Mouse (Mus musculus) left cerebral cortex, adult 2 months (tissue): ENCODE measurements at regions not wholly inside any gene's neighbourhood (a gene's known extent, or its start where the extent isn't known, plus 50 kb on each side); places are given as distances from the start of the nearest gene placed in this dataset.
"Not testable (repeated sequence)": the region's sequence is repeated elsewhere in the genome, so short reads cannot be mapped to it uniquely, and the experiment has no call there.

Source experiments
- DNase-seq, 2 experiments: peaks; one replicate each; pipeline ENCODE4 v3.0.0; 2021 to 2022; ENCODE audit warnings: low spot score in 2 of 2, mixed read lengths in 1 of 2; ENCODE audit errors: extremely low spot score in 1 of 2
- H3K27ac ChIP-seq: fragments of 200-600 bp; 2 replicates; pipeline ENCODE4 v1.8.1; 2022
- H3K4me3 ChIP-seq: fragments of 200-600 bp; 2 replicates; pipeline ENCODE4 v1.8.1; 2022
- CTCF ChIP-seq: fragments of 200-600 bp; IDR thresholded peaks from 2 replicates; pipeline ENCODE4 v1.8.1; 2022; ENCODE audit warnings: antibody characterized with exemption, mild to moderate bottlenecking, moderate library complexity
- intact Hi-C: fragments of 180-260 bp; cut with DNase I; formaldehyde crosslinking; loops from one replicate; pipeline ENCODE4 v1.15.1; 2025

- Histone ChIP-seq H3K27ac (no peak overlapping the region), H3K4me3 (no peak overlapping the region)
- DNase-seq: no peak
- intact Hi-C loops: no loop called here
- no peak for TF ChIP-seq CTCF
These were observed 453.0 kb upstream of the Dab2 start for GRCm38 (mm10) chr15:5846571-5846970.

GRCm38 (mm10) chr15:5847413-5848100, 452.0 kb upstream of the Dab2 start:
- intact Hi-C loops: no loop called here
- TF ChIP-seq CTCF: no peak
- Histone ChIP-seq H3K27ac (no peak overlapping the region), H3K4me3 (no peak overlapping the region)
- DNase-seq: no peak

- Histone ChIP-seq H3K27ac (no peak overlapping the region), H3K4me3 (no peak overlapping the region)
- DNase-seq: no peak
- no peak for TF ChIP-seq CTCF
- intact Hi-C loops: no loop called here
These were observed 447.1 kb upstream of the Dab2 start for GRCm38 (mm10) chr15:5852523-5852922.

- no peak for DNase-seq
- Histone ChIP-seq H3K4me3 (no peak overlapping the region), H3K27ac (no peak overlapping the region)
- no peak for TF ChIP-seq CTCF
- intact Hi-C loops: no loop called here
These were observed 430.3 kb upstream of the Dab2 start for GRCm38 (mm10) chr15:5869289-5869688.

GRCm38 (mm10) chr15:5869866-5870265, 429.7 kb upstream of the Dab2 start:
- intact Hi-C loops: no loop called here
- no peak for TF ChIP-seq CTCF
- Histone ChIP-seq H3K4me3 (no peak overlapping the region), H3K27ac (no peak overlapping the region)
- DNase-seq: no peak

GRCm38 (mm10) chr15:5872042-5872441, 427.5 kb upstream of the Dab2 start:
- Histone ChIP-seq H3K27ac (no peak overlapping the region), H3K4me3 (no peak overlapping the region)
- intact Hi-C loops: no loop called here
- no peak for DNase-seq
- no peak for TF ChIP-seq CTCF

GRCm38 (mm10) chr15:5877749-5878148, 421.8 kb upstream of the Dab2 start:
- no peak overlapping the region for H3K4me3 ChIP-seq
- DNase-seq: no peak
- no peak for TF ChIP-seq CTCF
- intact Hi-C loops: no loop called here
- no peak overlapping the region for H3K27ac ChIP-seq

GRCm38 (mm10) chr15:5891188-5891587, 408.4 kb upstream of the Dab2 start:
- no peak for DNase-seq
- Histone ChIP-seq H3K27ac (no peak overlapping the region), H3K4me3 (no peak overlapping the region)
- intact Hi-C loops: no loop called here
- no peak for TF ChIP-seq CTCF

GRCm38 (mm10) chr15:5892034-5892433, 407.6 kb upstream of the Dab2 start:
- no peak for TF ChIP-seq CTCF
- intact Hi-C loops: no loop called here
- Histone ChIP-seq H3K4me3 (no peak overlapping the region), H3K27ac (no peak overlapping the region)
- no peak for DNase-seq

GRCm38 (mm10) chr15:5895688-5896470, 403.7 kb upstream of the Dab2 start:
- H3K4me3 ChIP-seq, H3K27ac ChIP-seq, DNase-seq, intact Hi-C loops: not testable (repeated sequence)

GRCm38 (mm10) chr15:5915261-5915660, 384.3 kb upstream of the Dab2 start:
- DNase-seq: peak; percentile 15 to 25
- no peak overlapping the region for H3K4me3 ChIP-seq
- peak; percentile 70 for TF ChIP-seq CTCF
- intact Hi-C loops: loop anchor here (1.0 to 5.0 kb wide), 2 partner anchors 167 to 679 kb away; no protein-coding TSS in a partner anchor
- H3K27ac ChIP-seq: no peak overlapping the region

- H3K27ac ChIP-seq: no peak overlapping the region
- DNase-seq: no peak
- TF ChIP-seq CTCF: no peak
- H3K4me3 ChIP-seq: no peak overlapping the region
- intact Hi-C loops: no loop called here
These were observed 379.5 kb upstream of the Dab2 start for GRCm38 (mm10) chr15:5920058-5920457.
